Mouse (Mus musculus) CH12.LX (cell line): Measurements from ENCODE around the gene Dnaaf2. TPM values are rescaled to one million over a fixed set of nuclear protein-coding genes. Genes with fewer than 3 reads are reported as not detected.
A peak's percentile ranks its signal among the peaks of the same experiment; 100 is the strongest.

Experiments
- DNase-seq: peaks from one replicate; pipeline ENCODE4 v3.0.0-alpha.2; 2013; ENCODE audit errors: extremely low read depth
- H3K27ac ChIP-seq: 2 replicates; pipeline ENCODE4 v1.5.1; 2012; ENCODE audit warnings: low read depth, mild to moderate bottlenecking, control low read depth, moderate library complexity; ENCODE audit not compliant: insufficient read depth
- H3K27me3 ChIP-seq: replicated peaks from 2 replicates; pipeline ENCODE3; 2012; ENCODE audit warnings: inconsistent platforms
- H3K36me3 ChIP-seq, 2 experiments: replicated peaks in 1 of 2; 2 replicates each; pipeline versions ENCODE3 to v1.6.1; 2012; ENCODE audit warnings: inconsistent platforms in 1 of 2, low read length in 1 of 2, mild to moderate bottlenecking in 1 of 2, mixed read lengths in 1 of 2, moderate library complexity in 1 of 2; ENCODE audit not compliant: control insufficient read depth in 1 of 2, insufficient read depth in 1 of 2
- H3K4me1 ChIP-seq, 2 experiments: 2 replicates each; pipeline ENCODE4 v1.6.1; 2012; ENCODE audit warnings: inconsistent platforms in 1 of 2, moderate library complexity in 1 of 2; ENCODE audit not compliant: insufficient read depth in 2 of 2, control insufficient read depth in 1 of 2
- H3K4me2 ChIP-seq: 2 replicates; pipeline ENCODE4 v1.6.1; 2012; ENCODE audit warnings: low read depth, mild to moderate bottlenecking, control low read depth; ENCODE audit not compliant: poor library complexity, insufficient read depth, severe bottlenecking
- H3K4me3 ChIP-seq, 3 experiments: fragments of 150-350 bp in 1 of 3; sonication (generic) in 1 of 3; replicated peaks in 1 of 3; 2 replicates each; pipeline versions ENCODE3 to v1.5.1; 2011 to 2012; ENCODE audit warnings: low read depth in 2 of 3, low read length in 2 of 3, mild to moderate bottlenecking in 2 of 3, moderate library complexity in 2 of 3, control low read depth in 1 of 3, improper control_type of control experiment in 1 of 3, inconsistent platforms in 1 of 3, mixed read lengths in 1 of 3; ENCODE audit not compliant: poor library complexity in 1 of 3
- H3K79me2 ChIP-seq: replicated peaks from 2 replicates; pipeline ENCODE4 v1.6.1; 2012; ENCODE audit warnings: mild to moderate bottlenecking, moderate library complexity; ENCODE audit not compliant: control insufficient read depth, poor library complexity, insufficient read depth, severe bottlenecking; ENCODE audit errors: extremely low read depth
- H3K9ac ChIP-seq: 2 replicates; pipeline ENCODE4 v1.6.1; 2012; ENCODE audit warnings: low read depth, mild to moderate bottlenecking, control low read depth, moderate library complexity; ENCODE audit not compliant: insufficient read depth
- H3K9me3 ChIP-seq: replicated peaks from 2 replicates; pipeline ENCODE3; 2012; ENCODE audit warnings: low read length, inconsistent platforms, mixed read lengths
- BHLHE40 ChIP-seq: IDR thresholded peaks from 2 replicates; pipeline ENCODE4 v1.6.1; 2011; ENCODE audit warnings: mild to moderate bottlenecking, low read depth, low read length, improper control_type of control experiment
- CHD1 ChIP-seq: IDR thresholded peaks from 2 replicates; pipeline ENCODE4 v1.6.1; 2012; ENCODE audit warnings: low read depth, low read length, improper control_type of control experiment, inconsistent platforms
- CHD2 ChIP-seq: IDR thresholded peaks from 2 replicates; pipeline ENCODE4 v1.6.1; 2011; ENCODE audit warnings: low read length, improper control_type of control experiment
- CTCF ChIP-seq, 2 experiments: IDR thresholded peaks in 1 of 2; conservative IDR thresholded peaks in 1 of 2; 2 replicates each; pipeline ENCODE4 v1.5.1; 2011 to 2012; ENCODE audit warnings: low read depth in 2 of 2, low read length in 2 of 2, improper control_type of control experiment in 1 of 2, inconsistent platforms in 1 of 2, mild to moderate bottlenecking in 1 of 2, moderate library complexity in 1 of 2
- E2F4 ChIP-seq: IDR thresholded peaks from 2 replicates; pipeline ENCODE4 v1.6.1; 2011; ENCODE audit warnings: low read depth, low read length, improper control_type of control experiment; ENCODE audit not compliant: insufficient replicate concordance
- ELF1 ChIP-seq: IDR thresholded peaks from 2 replicates; pipeline ENCODE4 v1.6.1; 2014; ENCODE audit warnings: low read depth, mild to moderate bottlenecking, inconsistent platforms, low read length, improper control_type of control experiment
- EP300 ChIP-seq: IDR thresholded peaks from 2 replicates; pipeline ENCODE4 v1.6.1; 2011; ENCODE audit warnings: low read length, improper control_type of control experiment
- ETS1 ChIP-seq: conservative IDR thresholded peaks from 2 replicates; pipeline ENCODE4 v1.6.1; 2012; ENCODE audit warnings: low read depth, mild to moderate bottlenecking, inconsistent platforms, low read length, improper control_type of control experiment, moderate library complexity
- GABPA ChIP-seq: IDR thresholded peaks from 2 replicates; pipeline ENCODE4 v1.6.1; 2012; ENCODE audit warnings: low read depth, low read length, improper control_type of control experiment, inconsistent platforms; ENCODE audit not compliant: insufficient replicate concordance
- HCFC1 ChIP-seq: IDR thresholded peaks from 2 replicates; pipeline ENCODE4 v1.6.1; 2012; ENCODE audit warnings: low read depth, mild to moderate bottlenecking, inconsistent platforms, low read length, improper control_type of control experiment
- IRF4 ChIP-seq: IDR thresholded peaks from 2 replicates; pipeline ENCODE4 v1.6.1; 2014; ENCODE audit warnings: low read depth, mild to moderate bottlenecking, inconsistent platforms, low read length, improper control_type of control experiment
- JUN ChIP-seq: IDR thresholded peaks from 2 replicates; pipeline ENCODE4 v1.6.1; 2011; ENCODE audit warnings: low read depth, mild to moderate bottlenecking, low read length, improper control_type of control experiment, moderate library complexity; ENCODE audit not compliant: insufficient read depth
- JUND ChIP-seq: conservative IDR thresholded peaks from 2 replicates; pipeline ENCODE4 v1.6.1; 2011; ENCODE audit warnings: low read depth, low read length, improper control_type of control experiment
- KAT2A ChIP-seq: IDR thresholded peaks from 2 replicates; pipeline ENCODE4 v1.6.1; 2012; ENCODE audit warnings: low read length, improper control_type of control experiment, inconsistent platforms; ENCODE audit not compliant: insufficient replicate concordance
- MAFK ChIP-seq: IDR thresholded peaks from 2 replicates; pipeline ENCODE4 v1.6.1; 2011; ENCODE audit warnings: low read length, improper control_type of control experiment; ENCODE audit not compliant: insufficient replicate concordance
- MAX ChIP-seq: IDR thresholded peaks from 2 replicates; pipeline ENCODE4 v1.6.1; 2011; ENCODE audit warnings: low read length, improper control_type of control experiment
- MAZ ChIP-seq: IDR thresholded peaks from 2 replicates; pipeline ENCODE4 v1.6.1; 2012; ENCODE audit warnings: low read depth, mild to moderate bottlenecking, inconsistent platforms, low read length, improper control_type of control experiment, moderate library complexity
- MEF2A ChIP-seq: IDR thresholded peaks from 2 replicates; pipeline ENCODE4 v1.6.1; 2014; ENCODE audit warnings: low read depth, mild to moderate bottlenecking, inconsistent platforms, low read length, improper control_type of control experiment, borderline replicate concordance
- MXI1 ChIP-seq: IDR thresholded peaks from 2 replicates; pipeline ENCODE4 v1.6.1; 2011; ENCODE audit warnings: mild to moderate bottlenecking, low read depth, low read length, improper control_type of control experiment
- MYC ChIP-seq: IDR thresholded peaks from 2 replicates; pipeline ENCODE4 v1.6.1; 2011; ENCODE audit warnings: low read depth, mild to moderate bottlenecking, improper control_type of control experiment, low read length
- NELFE ChIP-seq: IDR thresholded peaks from 2 replicates; pipeline ENCODE4 v1.6.1; 2011; ENCODE audit warnings: low read depth, low read length, improper control_type of control experiment
- NRF1 ChIP-seq: IDR thresholded peaks from 2 replicates; pipeline ENCODE4 v1.6.1; 2014; ENCODE audit warnings: low read depth, mild to moderate bottlenecking, inconsistent platforms, low read length, improper control_type of control experiment, moderate library complexity
- PAX5 ChIP-seq: IDR thresholded peaks from 2 replicates; pipeline ENCODE4 v1.6.1; 2012; ENCODE audit warnings: low read length, inconsistent platforms, mixed read lengths
- POLR2A ChIP-seq: IDR thresholded peaks from 2 replicates; pipeline ENCODE4 v1.6.1; 2011; ENCODE audit warnings: low read depth, mild to moderate bottlenecking, improper control_type of control experiment, low read length
- POLR2AphosphoS2 ChIP-seq: IDR thresholded peaks from 2 replicates; pipeline ENCODE4 v1.6.1; 2011; ENCODE audit warnings: low read depth, low read length, improper control_type of control experiment
- RAD21 ChIP-seq: IDR thresholded peaks from 2 replicates; pipeline ENCODE4 v1.6.1; 2011; ENCODE audit warnings: low read depth, mild to moderate bottlenecking, low read length, improper control_type of control experiment, moderate library complexity
- RCOR1 ChIP-seq: conservative IDR thresholded peaks from 2 replicates; pipeline ENCODE4 v1.6.1; 2012; ENCODE audit warnings: low read depth, mild to moderate bottlenecking, inconsistent platforms, low read length, improper control_type of control experiment
- SIN3A ChIP-seq: IDR thresholded peaks from 2 replicates; pipeline ENCODE4 v1.6.1; 2012; ENCODE audit warnings: low read length, improper control_type of control experiment, inconsistent platforms
- SMC3 ChIP-seq: IDR thresholded peaks from 2 replicates; pipeline ENCODE4 v1.6.1; 2011; ENCODE audit warnings: low read depth, low read length, improper control_type of control experiment
- TBP ChIP-seq: conservative IDR thresholded peaks from 2 replicates; pipeline ENCODE4 v1.6.1; 2011; ENCODE audit warnings: low read depth, low read length, improper control_type of control experiment
- TCF12 ChIP-seq: IDR thresholded peaks from 2 replicates; pipeline ENCODE4 v1.6.1; 2014; ENCODE audit warnings: low read depth, mild to moderate bottlenecking, inconsistent platforms, low read length, improper control_type of control experiment
- UBTF ChIP-seq: IDR thresholded peaks from 2 replicates; pipeline ENCODE4 v1.6.1; 2012; ENCODE audit warnings: low read depth, mild to moderate bottlenecking, inconsistent platforms, low read length, improper control_type of control experiment, moderate library complexity
- USF1 ChIP-seq: IDR thresholded peaks from 2 replicates; pipeline ENCODE4 v1.6.1; 2014; ENCODE audit warnings: low read depth, mild to moderate bottlenecking, inconsistent platforms, low read length, improper control_type of control experiment
- USF2 ChIP-seq: conservative IDR thresholded peaks from 2 replicates; pipeline ENCODE4 v1.6.1; 2011; ENCODE audit warnings: low read depth, low read length, improper control_type of control experiment
- ZC3H11A ChIP-seq: IDR thresholded peaks from 2 replicates; pipeline ENCODE4 v1.6.1; 2012; ENCODE audit warnings: low read depth, mild to moderate bottlenecking, inconsistent platforms, low read length, improper control_type of control experiment
- ZKSCAN1 ChIP-seq: IDR thresholded peaks from 2 replicates; pipeline ENCODE4 v1.6.1; 2012; ENCODE audit warnings: low read depth, inconsistent platforms, low read length, improper control_type of control experiment, borderline replicate concordance
- ZMIZ1 ChIP-seq: IDR thresholded peaks from 2 replicates; pipeline ENCODE4 v1.6.1; 2012; ENCODE audit warnings: low read depth, mild to moderate bottlenecking, inconsistent platforms, low read length, improper control_type of control experiment
- ZNF384 ChIP-seq: IDR thresholded peaks from 2 replicates; pipeline ENCODE4 v1.6.1; 2012; ENCODE audit warnings: low read depth, low read length, improper control_type of control experiment, inconsistent platforms
- dilution Hi-C: fragments of 300-500 bp; cut with MboI; formaldehyde crosslinking; loops from 2 replicates; pipeline ENCODE4 v1.14.3; 2020; ENCODE audit warnings: low sequenced_read_pairs; ENCODE audit not compliant: extremely low pct_unique_long_range_greater_than_20kb, extremely low pct_ligation_motif_present
- in situ Hi-C: fragments of 300-500 bp; cut with MboI; formaldehyde crosslinking; loops from 3 replicates; pipeline ENCODE4 v1.14.3; 2019; ENCODE audit warnings: low sequenced_read_pairs, low pct_ligation_motif_present, low pct_unique_long_range_greater_than_20kb, mixed read lengths
- polyA plus RNA-seq: library from polyadenylated mRNA; unstranded; fragments of >175 nt; gene quantifications from 2 replicates; pipeline ENCODE4 v1.2.1, GENCODE M21; 2012; ENCODE audit warnings: low read depth; ENCODE audit not compliant: insufficient read length
- total RNA-seq, 2 experiments: library from RNA; depleted of rRNA; stranded (reverse); fragments of 300-350 nt in 1 of 2; fragments of >200 nt in 1 of 2; gene quantifications; 2 replicates each; pipeline ENCODE4 v1.2.3; 2012 to 2014

Gene Dnaaf2
- total and polyA plus RNA-seq, 3 experiments, result 3.7 to 26.6 (median 9.7) TPM

DNA sequence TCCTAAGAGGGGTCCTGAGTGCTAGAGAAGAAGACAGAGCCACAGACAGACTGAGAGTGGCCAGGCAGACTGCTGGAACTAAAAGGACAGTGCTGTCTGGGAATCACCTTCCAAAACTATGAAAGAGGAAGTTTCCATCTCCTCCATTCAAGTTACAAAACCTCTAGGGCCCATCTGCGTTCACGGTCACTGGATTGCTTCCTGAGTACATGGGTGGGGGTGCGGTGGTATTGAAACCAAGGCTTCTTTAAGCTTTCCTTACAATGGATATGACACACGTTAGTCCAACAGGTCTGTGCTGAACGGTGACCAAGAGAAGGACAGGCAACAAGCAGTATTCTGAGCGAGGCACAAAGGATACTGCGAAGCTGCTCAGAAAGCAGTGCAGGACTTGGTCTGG, 16.2 kb upstream of the Dnaaf2 start:
- H3K27me3 ChIP-seq, result no peaks in the 10 kb centered on the region
- H3K36me3 ChIP-seq, result peaks cover 36 to 69% of the 10 kb centered on the region in 2 experiments
- no peak overlapping the region for H3K4me3 ChIP-seq
- no peak overlapping the region for H3K9ac ChIP-seq
- in situ Hi-C loops (loop anchor here (25.0 kb wide), 2 partner anchors 373 to 473 kb away; partner anchors contain the start of genes Sos2 and Vcpkmt), dilution Hi-C loops (no loop called here)
- peak; percentile 70 for DNase-seq
- H3K79me2 ChIP-seq, result no peaks in the 10 kb centered on the region
- 0 out of 2 replicates have a peak, but pooled peaks have one; percentile 22 for TF ChIP-seq BHLHE40
- no peak for TF ChIP-seq ZKSCAN1
- no peak for TF ChIP-seq JUN
- no peak for TF ChIP-seq CTCF (conservative IDR thresholded peaks at IDR 0.05 in 1 of 2, IDR thresholded peaks at IDR 0.05 in 1 of 2; ENCODE audit: low read depth in 2 of 2, low read length in 2 of 2)
- no peak for TF ChIP-seq E2F4
- TF ChIP-seq GABPA, result no peak
- no peak for TF ChIP-seq RCOR1
- TF ChIP-seq NRF1, result no peak
- no peak for TF ChIP-seq MAX
- no peak for TF ChIP-seq USF1
- no peak for TF ChIP-seq MYC
- TF ChIP-seq RAD21, result no peak
- TF ChIP-seq TBP, result no peak
- TF ChIP-seq JUND, result no peak
- TF ChIP-seq TCF12, result peak; percentile 41; the same call in 1 of the 2 replicates
- 0 out of 2 replicates have a peak, but pooled peaks have one; percentile 26 for TF ChIP-seq EP300
- no peak for TF ChIP-seq CHD1
- no peak for TF ChIP-seq USF2
- TF ChIP-seq PAX5, result no peak
- 0 out of 2 replicates have a peak, but pooled peaks have one; percentile 36 for TF ChIP-seq ZNF384
- TF ChIP-seq ZC3H11A, result no peak
- TF ChIP-seq MEF2A, result peak; percentile 34; the same call in 1 of the 2 replicates
- no peak for TF ChIP-seq NELFE
- no peak for TF ChIP-seq MAFK
- TF ChIP-seq UBTF, result no peak
- no peak for TF ChIP-seq CHD2
- TF ChIP-seq SIN3A, result no peak
- 0 out of 2 replicates have a peak, but pooled peaks have one; percentile 31 for TF ChIP-seq IRF4
- TF ChIP-seq KAT2A, result no peak
- TF ChIP-seq POLR2AphosphoS2, result no peak
- no peak for TF ChIP-seq MAZ
- TF ChIP-seq MXI1, result no peak
- TF ChIP-seq ZMIZ1, result no peak
- TF ChIP-seq ELF1, result no peak
- no peak for TF ChIP-seq HCFC1
- TF ChIP-seq SMC3, result no peak
- no peak for TF ChIP-seq POLR2A
- peak; percentile 60 for TF ChIP-seq ETS1
- H3K9me3 ChIP-seq, result no peaks in the 10 kb centered on the region
- no peak overlapping the region for H3K4me2 ChIP-seq
- H3K27ac ChIP-seq, result peak overlapping the region; percentile 10
- peaks cover 4 to 71% of the 10 kb centered on the region in 2 experiments; a peak in 2 of 4 replicates for H3K4me1 ChIP-seq
